Mouse (Mus musculus): Measurements from ENCODE around the gene H2afy2.

H2afy2 gene

GRCm38 (mm10) chr10:61722215-61722614 lies 61.7 kb downstream of the H2afy2 start:
- DNase-seq: no peak

DNA sequence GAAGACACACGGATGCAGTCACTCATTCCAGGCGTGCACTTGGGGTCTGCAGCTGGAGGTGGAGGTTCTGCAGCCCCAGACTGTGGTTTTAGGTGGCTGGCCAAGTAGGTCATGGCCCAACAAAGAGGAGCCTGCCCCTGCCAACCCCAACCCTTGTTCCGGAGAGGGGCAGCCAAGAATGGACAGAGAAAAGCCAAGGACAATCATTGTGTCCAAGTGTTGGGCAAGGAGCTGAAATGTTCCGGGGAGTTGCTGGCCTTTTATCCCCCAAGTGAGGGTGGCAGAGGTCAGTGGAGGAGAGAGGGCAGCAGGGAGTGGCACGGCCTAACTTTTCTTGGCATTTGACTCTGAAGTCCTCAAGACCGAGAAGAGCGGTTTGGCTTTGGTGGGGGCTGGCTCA lies 63.6 kb downstream of the H2afy2 start:
- DNase-seq: no peak

GRCm38 (mm10) chr10:61717406-61718296 lies 66.3 kb downstream of the H2afy2 start:
- DNase-seq: no peak

DNA sequence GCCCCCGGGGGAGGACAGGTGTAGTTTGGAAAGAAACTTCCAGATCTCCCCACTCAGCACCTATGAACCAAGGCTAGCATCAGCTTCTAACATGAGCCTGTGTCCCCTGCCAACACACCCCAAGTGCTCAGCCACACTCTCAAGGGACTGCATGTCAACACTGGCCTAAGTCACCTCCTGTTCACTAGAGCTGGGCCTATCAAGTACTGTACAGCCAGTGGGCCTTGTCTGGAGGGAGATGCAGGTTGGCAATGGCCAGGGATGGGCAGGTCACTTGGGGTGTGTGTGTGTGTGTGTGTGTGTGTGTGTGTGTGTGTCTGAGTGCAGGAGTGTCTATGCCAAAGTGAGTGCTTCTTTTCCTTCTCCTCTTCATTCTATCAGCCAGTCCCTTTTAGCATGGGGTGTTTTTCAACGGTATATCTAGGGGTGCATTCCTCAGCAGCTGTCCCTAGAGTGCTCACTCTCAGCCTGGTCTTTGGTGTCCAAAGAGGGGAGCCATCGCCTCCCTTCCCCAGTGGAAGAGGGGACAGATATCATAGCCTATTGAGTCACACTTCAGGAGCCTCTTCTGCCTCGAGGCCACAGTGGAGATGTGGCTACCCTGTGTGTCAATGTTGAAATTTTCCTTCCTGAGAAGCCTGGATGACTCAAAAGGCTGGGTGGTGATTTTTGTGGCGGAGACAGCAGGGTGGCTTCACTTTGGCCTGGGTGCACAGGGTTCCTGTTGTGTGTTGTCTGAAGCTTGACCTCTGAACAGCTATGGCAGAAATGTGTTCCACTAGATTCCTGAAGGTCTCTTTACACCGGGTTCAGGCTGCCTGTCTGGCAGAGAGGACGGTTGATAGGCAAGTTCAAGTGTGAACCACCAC lies 67.7 kb downstream of the H2afy2 start:
- DNase-seq: no peak

DNA sequence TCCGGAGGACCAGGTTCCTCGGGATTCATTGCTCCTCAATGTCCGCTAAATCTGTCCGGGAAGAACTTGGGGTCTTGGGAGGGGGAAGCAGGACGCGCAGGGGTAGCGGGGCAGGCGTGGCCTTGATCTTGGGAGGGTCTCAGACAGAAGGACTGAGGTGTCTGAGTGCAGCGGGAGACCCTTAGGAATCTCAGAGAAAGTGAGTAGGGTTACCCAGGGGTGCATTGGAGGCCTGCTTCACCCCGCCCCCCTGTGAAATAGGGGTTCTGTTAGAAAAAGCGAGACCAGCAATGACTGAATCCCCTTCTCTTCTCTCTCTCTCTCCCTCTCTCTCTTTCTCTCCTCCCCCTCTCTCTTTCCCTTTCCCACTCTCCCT lies 68.5 kb downstream of the H2afy2 start:
- DNase-seq: no peak

GRCm38 (mm10) chr10:61714771-61715461 lies 69.0 kb downstream of the H2afy2 start, which contains the start of gene Aifm2:
Aifm2 (plus strand) TSS chr10:61715263.
- peak; percentile 34 to 44 for DNase-seq

GRCm38 (mm10) chr10:61714146-61714545 lies 69.8 kb downstream of the H2afy2 start:
- no peak for DNase-seq

- DNase-seq: no peak
These were observed 70.3 kb downstream of the H2afy2 start for GRCm38 (mm10) chr10:61713601-61714000.

DNA sequence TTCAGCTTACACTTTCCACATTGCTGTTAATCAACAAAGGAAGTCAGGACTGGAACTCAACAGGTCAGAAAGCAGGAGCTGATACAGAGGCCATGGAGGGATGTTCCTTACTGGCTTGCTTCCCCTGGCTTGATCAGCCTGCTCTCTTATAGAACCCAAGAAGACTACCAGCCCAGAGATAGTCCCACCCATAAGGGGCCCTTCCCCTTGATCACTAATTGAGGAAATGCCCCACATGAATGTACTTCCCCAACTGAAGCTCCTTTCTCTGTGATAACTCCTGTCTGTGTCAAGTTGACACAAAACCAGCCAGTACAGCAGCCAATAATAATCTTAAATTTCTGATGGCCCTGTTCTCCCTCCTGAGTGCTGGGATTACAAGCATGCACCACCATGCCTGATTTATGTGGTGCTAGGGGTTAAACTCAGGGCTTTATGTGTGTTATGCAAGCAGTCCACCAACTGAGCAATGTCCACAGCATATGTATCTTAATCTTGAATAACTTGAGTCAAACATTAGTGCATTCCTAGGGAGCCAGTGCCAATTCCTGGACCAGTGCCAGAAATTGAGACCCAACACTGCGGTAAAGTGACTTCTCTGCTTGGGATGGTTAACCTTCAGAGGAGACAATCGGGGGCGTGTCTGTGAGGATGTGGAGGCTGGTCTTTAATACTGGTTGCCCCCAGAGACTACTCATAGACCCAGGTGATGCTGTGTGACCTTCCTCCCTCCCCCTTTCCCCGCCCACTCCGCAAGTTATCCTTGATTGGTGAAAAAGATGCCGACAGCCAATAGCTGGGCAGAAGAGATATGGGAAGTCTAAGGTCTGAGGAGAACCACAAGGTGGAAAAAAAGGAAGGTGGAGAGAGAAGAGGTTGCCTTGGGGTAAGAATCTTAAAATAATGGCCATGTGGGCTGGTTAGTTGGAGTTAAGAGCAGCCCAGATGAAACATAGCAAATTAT lies 77.3 kb downstream of the H2afy2 start:
- no peak for DNase-seq

DNA sequence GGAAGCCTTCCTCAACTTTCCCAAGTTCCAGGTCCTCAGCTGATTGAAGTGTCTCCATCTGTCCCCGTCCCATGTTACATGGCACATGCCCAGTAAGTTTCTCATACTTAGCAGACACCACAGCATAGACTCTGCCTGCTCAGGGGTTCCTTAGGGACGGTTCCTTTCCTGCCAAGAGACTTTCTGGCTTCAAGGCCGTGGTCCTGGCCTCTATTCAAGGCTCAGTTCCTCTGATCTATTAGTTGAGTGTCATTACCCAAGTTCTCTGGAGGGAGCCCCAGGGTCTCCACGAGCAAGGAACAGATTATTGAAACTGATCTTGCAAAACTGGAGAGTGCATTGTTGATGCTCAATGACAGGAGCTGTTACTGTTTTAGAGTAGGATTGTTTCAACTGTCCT lies 79.3 kb downstream of the H2afy2 start:
- DNase-seq: no peak

DNA sequence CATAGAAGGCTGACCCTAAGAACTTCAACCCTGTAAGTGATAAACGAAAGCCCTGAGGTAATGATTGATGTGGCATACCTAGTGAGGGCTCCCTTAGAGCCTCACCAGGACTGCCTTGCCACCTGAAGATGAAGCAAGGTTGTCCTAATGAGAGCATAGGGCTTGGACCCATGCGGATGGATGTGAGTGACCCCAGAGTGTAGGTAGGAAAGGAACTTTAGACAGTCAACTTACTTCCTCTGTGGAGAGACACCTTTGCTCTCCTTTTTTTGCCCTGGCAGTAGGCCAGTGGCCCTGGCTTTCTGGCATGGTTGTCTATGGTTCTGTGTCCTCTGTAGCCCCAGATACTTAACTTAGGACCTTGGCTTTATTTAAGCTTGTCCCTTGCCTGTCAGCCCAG lies 86.9 kb downstream of the H2afy2 start:
- DNase-seq: peak; percentile 27 to 37

GRCm38 (mm10) chr10:61696560-61696823 lies 87.5 kb downstream of the H2afy2 start:
- peak in 1 of 2 experiments; percentile 43 for DNase-seq

GRCm38 (mm10) chr10:61695703-61696559 lies 88.0 kb downstream of the H2afy2 start:
- peak in 1 of 2 experiments; percentile 22 for DNase-seq

GRCm38 (mm10) chr10:61694870-61695670 lies 88.9 kb downstream of the H2afy2 start, which contains the start of gene Tysnd1:
Tysnd1 (plus strand) TSS chr10:61695514.
- peak; percentile 99 to 100 for DNase-seq

GRCm38 (mm10) chr10:61693563-61693962 lies 90.4 kb downstream of the H2afy2 start:
- DNase-seq: no peak

- no peak for DNase-seq
These were observed 94.5 kb downstream of the H2afy2 start for GRCm38 (mm10) chr10:61689405-61689804.
